Mouse (Mus musculus) kidney, embryonic 14.5 days (tissue): ENCODE measurements around the gene Pigk. TPM values are rescaled to one million over a fixed set of nuclear protein-coding genes. Genes with fewer than 3 reads are reported as not detected.

ENCODE experiments used
- ATAC-seq: fragments of 200-750 bp; cut with Nextera tagmentation; 2 replicates; pipeline ENCODE4 v1.8.0; 2017; ENCODE audit warnings: moderate number of reproducible peaks, mild to moderate bottlenecking, moderate TSS enrichment, moderate library complexity; ENCODE audit not compliant: low FRiP score, low TSS enrichment
- H3K27ac ChIP-seq: fragments of 300-500 bp; sonication (generic); 2 replicates; pipeline ENCODE4 v1.5.1; 2014; ENCODE audit warnings: low read depth, mild to moderate bottlenecking, low read length, moderate library complexity, mixed read lengths
- H3K27me3 ChIP-seq: fragments of 300-500 bp; sonication (generic); 2 replicates; pipeline ENCODE4 v1.6.1; 2014; ENCODE audit warnings: mild to moderate bottlenecking, low read length; ENCODE audit not compliant: control insufficient read depth, insufficient read depth
- H3K36me3 ChIP-seq: fragments of 300-500 bp; sonication (generic); 2 replicates; pipeline ENCODE4 v1.6.1; 2014; ENCODE audit warnings: low read length, mixed read lengths; ENCODE audit not compliant: control insufficient read depth, insufficient read depth
- H3K4me1 ChIP-seq: fragments of 300-500 bp; sonication (generic); 2 replicates; pipeline ENCODE4 v1.6.1; 2014; ENCODE audit warnings: low read length, mixed read lengths; ENCODE audit not compliant: control insufficient read depth, insufficient read depth
- H3K4me2 ChIP-seq: fragments of 300-500 bp; sonication (generic); replicated peaks from 2 replicates; pipeline ENCODE4 v1.6.1; 2014; ENCODE audit warnings: low read depth, mild to moderate bottlenecking, low read length
- H3K4me3 ChIP-seq: fragments of 300-500 bp; sonication (generic); 2 replicates; pipeline ENCODE4 v1.5.1; 2014; ENCODE audit warnings: mild to moderate bottlenecking, low read length
- H3K9ac ChIP-seq: fragments of 300-500 bp; sonication (generic); 2 replicates; pipeline ENCODE4 v1.6.1; 2014; ENCODE audit warnings: low read depth, mild to moderate bottlenecking, low read length, moderate library complexity
- H3K9me3 ChIP-seq: fragments of 300-500 bp; sonication (generic); 2 replicates; pipeline ENCODE4 v1.6.1; 2016; ENCODE audit warnings: low read length; ENCODE audit not compliant: control insufficient read depth
- WGBS: fragments of 180-500 bp; shearing (Covaris S2); extraction: QIAGEN DNeasy Blood & Tissue Kit; methylation state at CpG from one replicate; pipeline ENCODE4 v1.1.7; 2014; 5-methylcytosine and 5-hydroxymethylcytosine counted together
- polyA plus RNA-seq: library from polyadenylated mRNA; unstranded; fragments of >200 nt; fragmentation: Nextera tagmentation; extraction: Ambion mirVana; gene quantifications from 2 replicates; pipeline ENCODE4 v1.2.1, GENCODE M21; 2014

Pigk gene
- polyA plus RNA-seq, 1 experiment from 2014 or later = 48.9 TPM

DNA sequence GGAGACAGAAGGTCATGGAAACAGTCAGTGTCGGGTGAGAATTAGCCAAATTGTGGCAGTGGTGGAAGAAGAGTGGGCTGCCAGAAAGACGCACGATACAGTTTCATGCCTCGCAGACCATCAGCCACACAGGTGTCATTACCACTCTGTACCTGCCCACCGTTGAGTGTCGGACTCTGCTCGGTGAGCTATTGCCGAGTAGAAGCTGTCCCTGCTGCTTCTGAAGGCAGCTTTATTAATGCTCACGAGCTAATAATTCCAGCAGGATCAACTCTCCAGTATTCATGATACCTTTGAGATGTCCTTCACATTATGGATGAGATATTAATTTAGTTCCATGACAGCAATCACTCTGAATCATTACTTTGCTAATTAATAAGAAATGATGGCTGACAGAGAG, 118.1 kb downstream of the Pigk start:
- no peak overlapping the region for H3K9ac ChIP-seq
- H3K4me1 ChIP-seq = no peaks in the 10 kb centered on the region
- WGBS = 76% methylated on average over 9 of the region's 9 CpGs
- no peaks in the 10 kb centered on the region; the same call in 1 of the 2 replicates for H3K9me3 ChIP-seq
- H3K4me3 ChIP-seq = no peak overlapping the region
- no peaks in the 10 kb centered on the region for H3K27me3 ChIP-seq
- ATAC-seq = no peak
- no peaks in the 10 kb centered on the region for H3K36me3 ChIP-seq
- H3K27ac ChIP-seq = no peak overlapping the region
- H3K4me2 ChIP-seq = no peak overlapping the region

DNA sequence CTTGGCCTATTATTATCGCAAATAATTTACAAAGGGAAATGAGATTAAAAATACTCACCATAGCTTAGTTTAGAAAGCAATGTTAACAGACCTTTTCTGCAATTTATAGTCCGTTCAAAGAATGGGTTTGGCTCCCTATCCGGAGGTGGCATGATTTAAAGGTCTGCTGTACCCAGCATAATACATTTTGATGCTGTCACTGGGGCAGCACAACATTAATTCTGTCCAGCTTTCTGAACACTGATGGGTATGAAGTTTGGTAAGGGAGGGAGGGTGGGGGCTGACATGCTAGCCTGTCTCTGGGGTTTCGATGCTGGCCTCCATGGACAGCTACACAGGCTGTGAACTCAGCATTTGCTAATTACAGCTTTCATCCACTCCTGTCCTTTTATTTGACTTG, 118.5 kb downstream of the Pigk start:
- Histone ChIP-seq H3K27me3 (no peaks in the 10 kb centered on the region), H3K9me3 (no peaks in the 10 kb centered on the region; the same call in 1 of the 2 replicates)
- no peak for ATAC-seq

DNA sequence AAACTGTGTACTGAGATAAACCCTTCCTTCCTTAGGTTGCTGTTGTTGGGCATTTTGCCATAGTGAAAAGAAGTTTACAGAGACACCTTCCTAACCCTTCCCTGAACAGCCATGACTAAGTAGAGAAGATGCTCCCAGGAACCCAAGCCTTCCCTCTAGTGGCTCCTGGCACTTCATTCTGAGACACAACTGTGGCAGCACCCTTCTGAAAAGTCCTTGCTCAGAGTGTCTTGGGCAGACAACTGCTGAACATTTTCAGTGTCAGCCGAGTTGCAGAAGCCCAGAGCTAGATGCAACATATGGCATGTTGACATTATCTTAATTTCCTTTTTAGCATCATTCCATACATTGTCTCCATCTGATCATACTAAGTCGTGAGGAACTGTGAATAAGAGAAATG, 123.5 kb downstream of the Pigk start:
- Histone ChIP-seq H3K9me3 (no peaks in the 10 kb centered on the region; the same call in 1 of the 2 replicates), H3K27me3 (no peaks in the 10 kb centered on the region), H3K4me2 (no peak overlapping the region), H3K36me3 (no peaks in the 10 kb centered on the region), H3K4me3 (no peak overlapping the region), H3K9ac (no peak overlapping the region), H3K27ac (no peak overlapping the region), H3K4me1 (no peaks in the 10 kb centered on the region)
- 79% methylated on average over 2 of the region's 2 CpGs for WGBS
- ATAC-seq = no peak

More for the DNA sequence above, 118.5 kb downstream of the Pigk start:
- Histone ChIP-seq H3K4me1 (no peaks in the 10 kb centered on the region), H3K27ac (no peak overlapping the region), H3K4me2 (no peak overlapping the region), H3K36me3 (no peaks in the 10 kb centered on the region), H3K4me3 (no peak overlapping the region), H3K9ac (no peak overlapping the region)
- 70% methylated on average over 4 of the region's 4 CpGs for WGBS

- H3K27ac ChIP-seq = no peak overlapping the region
- H3K4me1 ChIP-seq = no peaks in the 10 kb centered on the region
- H3K4me3 ChIP-seq = no peak overlapping the region
- ATAC-seq = no peak
- H3K36me3 ChIP-seq = no peaks in the 10 kb centered on the region
- no peak overlapping the region for H3K4me2 ChIP-seq
- 81% methylated on average over 1 of the region's 1 CpGs for WGBS
- no peaks in the 10 kb centered on the region for H3K27me3 ChIP-seq
- H3K9ac ChIP-seq = no peak overlapping the region
- H3K9me3 ChIP-seq = no peaks in the 10 kb centered on the region; the same call in 1 of the 2 replicates
Observed at GRCm38 (mm10) chr3:152837938-152838337, 124.0 kb downstream of the Pigk start.

DNA sequence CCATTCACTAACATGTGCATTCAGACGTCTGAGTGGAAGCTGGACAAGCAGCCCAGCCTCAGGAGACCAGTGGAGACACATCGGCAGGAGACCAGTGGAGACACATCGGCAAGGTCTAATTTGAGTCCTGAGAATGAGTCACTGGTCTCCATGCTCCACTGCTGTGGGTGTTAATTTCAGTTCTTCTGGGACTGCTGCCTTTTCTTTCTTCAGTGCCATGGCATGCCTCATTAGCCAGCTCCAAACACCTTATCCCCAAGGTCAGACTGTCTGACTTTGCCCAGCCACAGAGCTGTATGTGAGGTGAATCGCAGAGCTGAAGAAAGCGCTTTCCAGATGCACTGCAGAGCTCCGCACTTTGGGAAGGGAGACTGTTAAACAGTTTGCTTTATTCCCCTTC, 127.4 kb downstream of the Pigk start:
- Histone ChIP-seq H3K36me3 (no peaks in the 10 kb centered on the region), H3K27me3 (no peaks in the 10 kb centered on the region), H3K9ac (no peak overlapping the region), H3K4me1 (no peaks in the 10 kb centered on the region), H3K4me2 (no peak overlapping the region), H3K9me3 (no peaks in the 10 kb centered on the region), H3K4me3 (no peak overlapping the region), H3K27ac (no peak overlapping the region)
- 48% methylated on average over 6 of the region's 6 CpGs for WGBS
- peak; percentile 90 for ATAC-seq

DNA sequence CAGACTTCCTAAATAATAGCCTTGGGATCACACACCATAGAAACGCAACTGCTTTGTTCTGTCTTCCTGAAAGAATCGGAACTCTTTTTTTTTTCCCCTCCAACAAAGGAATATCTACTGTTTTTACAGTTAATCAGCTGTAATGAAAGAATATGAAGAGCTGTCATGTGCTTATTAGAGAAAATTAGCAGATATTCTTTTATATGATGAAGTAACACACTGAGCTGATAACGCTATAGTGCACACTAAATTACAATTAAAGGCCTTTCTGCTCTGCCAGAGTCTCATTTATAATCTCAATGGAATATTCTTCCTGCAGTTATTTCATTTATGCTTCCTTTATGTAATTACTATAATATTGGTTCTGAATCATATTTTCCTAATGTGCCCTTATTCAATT, 128.7 kb downstream of the Pigk start:
- no peak overlapping the region for H3K4me2 ChIP-seq
- 76% methylated on average over 3 of the region's 3 CpGs for WGBS
- no peaks in the 10 kb centered on the region for H3K4me1 ChIP-seq

DNA sequence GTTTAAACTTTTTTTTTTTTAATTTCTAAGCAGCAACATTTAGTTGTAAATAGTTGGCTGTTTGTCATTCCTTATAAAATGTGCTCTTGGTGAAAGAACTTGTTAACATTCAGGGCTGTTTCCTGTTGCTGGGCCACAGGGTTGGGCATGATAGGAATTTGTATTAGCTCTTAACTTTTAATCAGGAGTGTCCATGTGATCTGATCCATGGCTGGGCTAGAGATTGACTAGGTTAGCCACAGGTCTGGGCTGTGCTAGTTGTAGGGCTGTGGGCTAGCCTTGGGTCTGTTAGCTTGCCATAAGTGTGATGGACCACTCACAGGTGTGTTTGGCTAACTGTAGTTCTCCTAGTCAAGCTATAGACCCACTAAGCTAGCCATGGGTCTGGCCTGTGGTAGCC, 130.0 kb downstream of the Pigk start:
- Histone ChIP-seq H3K4me3 (no peak overlapping the region), H3K27ac (no peak overlapping the region), H3K4me2 (no peak overlapping the region), H3K9me3 (no peaks in the 10 kb centered on the region), H3K27me3 (no peaks in the 10 kb centered on the region), H3K4me1 (no peaks in the 10 kb centered on the region), H3K36me3 (no peaks in the 10 kb centered on the region), H3K9ac (no peak overlapping the region)
- ATAC-seq = no peak

More for the DNA sequence above, 128.7 kb downstream of the Pigk start:
- Histone ChIP-seq H3K9me3 (no peaks in the 10 kb centered on the region), H3K4me3 (no peak overlapping the region), H3K36me3 (no peaks in the 10 kb centered on the region), H3K9ac (no peak overlapping the region), H3K27ac (no peak overlapping the region), H3K27me3 (no peaks in the 10 kb centered on the region)
- no peak for ATAC-seq

DNA sequence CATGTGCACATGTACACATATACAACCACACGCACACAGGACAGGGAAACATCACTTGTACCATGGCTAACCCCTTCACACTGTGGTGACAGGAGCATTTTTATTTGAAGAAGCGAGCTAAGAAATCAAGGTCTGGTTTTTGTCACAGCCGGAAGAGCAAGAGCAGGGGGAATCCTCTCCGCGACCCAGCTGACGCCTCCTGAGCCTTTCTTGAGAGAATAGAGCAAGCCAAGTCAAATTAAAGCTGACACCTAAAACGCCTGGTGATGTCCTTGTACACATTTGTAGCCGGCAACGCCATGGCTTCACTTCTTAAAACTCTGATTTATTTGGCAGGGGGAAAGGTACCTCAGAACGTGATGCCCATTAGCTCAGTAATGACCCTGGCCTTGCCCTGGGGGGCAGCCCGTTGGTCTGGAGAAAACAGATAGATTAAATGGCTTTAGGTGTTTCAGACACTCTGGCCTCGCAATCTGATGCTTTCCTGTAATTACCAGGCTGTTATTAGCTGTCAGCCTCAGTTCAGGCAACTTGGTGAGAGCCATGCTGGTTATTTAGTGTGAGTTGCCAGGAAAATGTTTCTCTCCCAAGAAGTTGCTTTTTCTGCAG, 141.2 kb downstream of the Pigk start:
- H3K9me3 ChIP-seq = no peaks in the 10 kb centered on the region
- no peaks in the 10 kb centered on the region for H3K36me3 ChIP-seq
- no peaks in the 10 kb centered on the region for H3K27me3 ChIP-seq
- H3K27ac ChIP-seq = no peak overlapping the region; the same call in 1 of the 2 replicates
- no peak overlapping the region for H3K4me2 ChIP-seq
- H3K4me3 ChIP-seq = no peak overlapping the region
- WGBS = 16% methylated on average over 12 of the region's 12 CpGs
- ATAC-seq = peak; percentile 78
- H3K4me1 ChIP-seq = no peaks in the 10 kb centered on the region
- no peak overlapping the region for H3K9ac ChIP-seq

GRCm38 (mm10) chr3:152856095-152856494, 142.2 kb downstream of the Pigk start:
- H3K4me2 ChIP-seq = no peak overlapping the region
- ATAC-seq = no peak
- H3K36me3 ChIP-seq = no peaks in the 10 kb centered on the region

More at GRCm38 (mm10) chr3:152856095-152856494, 142.2 kb downstream of the Pigk start:
- 34% methylated on average over 10 of the region's 10 CpGs for WGBS
- Histone ChIP-seq H3K9ac (no peak overlapping the region), H3K4me3 (no peak overlapping the region), H3K9me3 (no peaks in the 10 kb centered on the region), H3K27me3 (no peaks in the 10 kb centered on the region), H3K4me1 (no peaks in the 10 kb centered on the region), H3K27ac (no peak overlapping the region)
